Mouse (Mus musculus) liver, postnatal 0 days (tissue): ENCODE measurements around the gene Mras.

Experiments used
- CTCF ChIP-seq: sonication (generic); IDR thresholded peaks from 2 replicates; pipeline ENCODE4 v1.5.1; 2016; ENCODE audit warnings: antibody characterized with exemption, low read depth
- EP300 ChIP-seq: IDR thresholded peaks from 2 replicates; pipeline ENCODE4 v1.6.1; 2016; ENCODE audit warnings: antibody characterized with exemption, low read depth, mild to moderate bottlenecking

DNA sequence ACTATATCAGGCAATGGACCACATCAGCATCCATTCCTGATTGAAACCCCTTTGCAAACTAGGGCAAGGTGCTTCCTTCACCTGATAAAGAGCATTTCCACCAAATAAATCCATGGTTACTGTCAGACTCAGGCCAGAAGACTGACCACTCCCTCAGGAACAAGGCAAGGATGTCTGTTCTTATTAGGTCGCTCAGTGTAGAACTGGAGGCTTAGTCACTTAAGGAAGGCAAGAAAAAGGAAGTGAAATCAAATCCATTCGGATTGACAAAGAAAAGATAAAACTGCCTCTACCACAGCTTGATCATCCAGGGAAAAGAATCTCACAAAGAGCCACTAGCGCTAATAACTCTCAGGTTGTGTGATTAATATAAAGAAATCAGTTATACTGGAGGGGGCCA lies 27.9 kb downstream of the Mras start:
- no peak for TF ChIP-seq CTCF
- TF ChIP-seq EP300 = no peak
